Mouse (Mus musculus) hindbrain, postnatal 0 days (tissue): ENCODE measurements around the gene Nrip3. TPM values are rescaled to one million over a fixed set of nuclear protein-coding genes. Genes with fewer than 3 reads are reported as not detected.
A peak's percentile ranks its signal among the peaks of the same experiment; 100 is the strongest.

Experiments
- ATAC-seq: fragments of 200-750 bp; cut with Nextera tagmentation; 2 replicates; pipeline ENCODE4 v1.8.0; 2017; ENCODE audit warnings: mild to moderate bottlenecking, moderate TSS enrichment, moderate library complexity
- DNase-seq: peaks from one replicate; pipeline ENCODE4 v3.0.0-alpha.2; 2015; ENCODE audit warnings: low spot score
- H3K27ac ChIP-seq: fragments of 300-500 bp; sonication (generic); 2 replicates; pipeline ENCODE4 v1.5.1; 2014; ENCODE audit warnings: mild to moderate bottlenecking
- H3K27me3 ChIP-seq: fragments of 300-500 bp; sonication (generic); 2 replicates; pipeline ENCODE4 v1.6.1; 2014; ENCODE audit warnings: low read length, mixed read lengths; ENCODE audit not compliant: insufficient read depth
- H3K36me3 ChIP-seq: fragments of 300-500 bp; sonication (generic); 2 replicates; pipeline ENCODE4 v1.6.1; 2014; ENCODE audit warnings: low read length, mixed read lengths; ENCODE audit not compliant: insufficient read depth
- H3K4me1 ChIP-seq: fragments of 300-500 bp; sonication (generic); 2 replicates; pipeline ENCODE4 v1.6.1; 2014; ENCODE audit warnings: antibody characterized with exemption, low read length, mixed read lengths; ENCODE audit not compliant: insufficient read depth
- H3K4me2 ChIP-seq: fragments of 300-500 bp; sonication (generic); 2 replicates; pipeline ENCODE4 v1.6.1; 2014; ENCODE audit warnings: low read depth, mild to moderate bottlenecking, low read length, moderate library complexity, mixed read lengths
- H3K4me3 ChIP-seq: fragments of 300-500 bp; sonication (generic); 2 replicates; pipeline ENCODE4 v1.5.1; 2014; ENCODE audit warnings: low read length
- H3K9ac ChIP-seq: fragments of 300-500 bp; sonication (generic); replicated peaks from 2 replicates; pipeline ENCODE4 v1.6.1; 2014; ENCODE audit warnings: mild to moderate bottlenecking, low read length, moderate library complexity, mixed read lengths
- H3K9me3 ChIP-seq: fragments of 300-500 bp; sonication (generic); 2 replicates; pipeline ENCODE4 v1.6.1; 2016; ENCODE audit warnings: low read length, mixed read lengths
- CTCF ChIP-seq: IDR thresholded peaks from 2 replicates; pipeline ENCODE4 v1.5.1; 2016; ENCODE audit warnings: antibody characterized with exemption, control low read depth, low read depth
- WGBS: fragments of 180-500 bp; shearing (Covaris S2); extraction: QIAGEN DNeasy Blood & Tissue Kit; methylation state at CpG from one replicate; pipeline ENCODE4 v1.1.7; 2014; 5-methylcytosine and 5-hydroxymethylcytosine counted together
- polyA plus RNA-seq: library from polyadenylated mRNA; unstranded; fragments of >200 nt; fragmentation: Nextera tagmentation; extraction: Ambion mirVana; gene quantifications from 2 replicates; pipeline ENCODE4 v1.2.1, GENCODE M21; 2015
- total RNA-seq: library from RNA; depleted of rRNA; stranded (reverse); fragments of >200 nt; gene quantifications from 2 replicates; pipeline ENCODE4 v1.2.3, GENCODE M21; 2014

Nrip3 gene
- total and polyA plus RNA-seq, 2 experiments from 2014 or later: 24.4 TPM

DNA sequence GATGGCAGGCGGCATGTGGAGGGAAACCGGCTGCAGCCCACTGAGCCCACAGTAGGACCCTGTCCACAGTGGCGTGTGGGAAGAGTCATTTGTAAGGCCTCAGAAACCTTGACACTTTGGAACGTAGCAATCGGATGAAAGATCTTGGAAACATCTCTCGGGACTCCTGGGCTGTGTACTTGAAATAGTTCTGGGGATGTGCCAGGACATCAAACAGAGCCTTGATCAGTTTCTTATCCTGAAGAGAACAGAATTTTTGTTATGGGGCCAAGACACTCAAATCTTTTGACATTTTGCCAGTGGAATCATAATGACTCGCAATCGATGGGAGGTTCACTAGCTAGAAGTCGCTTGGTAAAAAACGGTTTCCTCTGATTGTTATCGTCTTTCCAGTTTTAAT is 17.3 kb upstream of the Nrip3 start:
- no peak overlapping the region for H3K9ac ChIP-seq
- 54% methylated on average over 11 of the region's 11 CpGs for WGBS
- no peak overlapping the region for H3K4me2 ChIP-seq
- H3K4me3 ChIP-seq: no peak overlapping the region
- H3K27me3 ChIP-seq: no peaks in the 10 kb centered on the region
- no peak overlapping the region for H3K27ac ChIP-seq
- peak; percentile 56 for DNase-seq
- ATAC-seq: no peak
- H3K4me1 ChIP-seq: no peaks in the 10 kb centered on the region
- no peaks in the 10 kb centered on the region for H3K9me3 ChIP-seq
- H3K36me3 ChIP-seq: no peaks in the 10 kb centered on the region
- no peak for TF ChIP-seq CTCF

- no peak for ATAC-seq
- no peaks in the 10 kb centered on the region for H3K9me3 ChIP-seq
- H3K4me2 ChIP-seq: no peak overlapping the region
- no peak for DNase-seq
- no peak overlapping the region for H3K4me3 ChIP-seq
- WGBS: 82% methylated on average over 5 of the region's 5 CpGs
- no peaks in the 10 kb centered on the region for H3K27me3 ChIP-seq
- no peaks in the 10 kb centered on the region for H3K36me3 ChIP-seq
- no peaks in the 10 kb centered on the region for H3K4me1 ChIP-seq
- H3K9ac ChIP-seq: no peak overlapping the region
- no peak overlapping the region for H3K27ac ChIP-seq
- TF ChIP-seq CTCF: no peak
Observed at GRCm38 (mm10) chr7:109795564-109795963, 13.7 kb upstream of the Nrip3 start.

DNA sequence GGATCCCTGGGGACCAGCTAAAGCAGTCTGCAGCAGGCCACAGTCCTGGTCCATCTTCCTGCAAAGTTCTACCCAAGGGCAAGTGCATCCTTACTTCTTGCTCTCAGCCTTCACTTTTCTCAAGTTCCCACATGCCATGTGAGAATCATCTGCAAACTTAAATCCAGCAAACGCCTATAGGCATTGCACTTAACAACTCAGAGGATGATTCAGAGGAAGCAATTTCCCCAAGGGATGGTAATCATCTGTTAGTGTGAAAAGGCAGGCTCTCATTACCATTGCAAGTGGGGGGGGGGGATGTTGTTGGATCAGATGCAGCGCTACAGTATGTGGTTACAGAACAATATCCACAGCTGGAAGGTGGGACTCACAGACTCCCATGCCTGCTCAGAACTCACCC is 12.7 kb upstream of the Nrip3 start:
- Histone ChIP-seq H3K9me3 (no peaks in the 10 kb centered on the region), H3K4me3 (no peak overlapping the region), H3K27ac (no peak overlapping the region), H3K36me3 (no peaks in the 10 kb centered on the region), H3K9ac (no peak overlapping the region), H3K4me2 (no peak overlapping the region), H3K27me3 (no peaks in the 10 kb centered on the region), H3K4me1 (no peaks in the 10 kb centered on the region)
- WGBS: 71% methylated on average over 2 of the region's 2 CpGs
- ATAC-seq (no peak), DNase-seq (no peak)
- TF ChIP-seq CTCF: no peak

DNA sequence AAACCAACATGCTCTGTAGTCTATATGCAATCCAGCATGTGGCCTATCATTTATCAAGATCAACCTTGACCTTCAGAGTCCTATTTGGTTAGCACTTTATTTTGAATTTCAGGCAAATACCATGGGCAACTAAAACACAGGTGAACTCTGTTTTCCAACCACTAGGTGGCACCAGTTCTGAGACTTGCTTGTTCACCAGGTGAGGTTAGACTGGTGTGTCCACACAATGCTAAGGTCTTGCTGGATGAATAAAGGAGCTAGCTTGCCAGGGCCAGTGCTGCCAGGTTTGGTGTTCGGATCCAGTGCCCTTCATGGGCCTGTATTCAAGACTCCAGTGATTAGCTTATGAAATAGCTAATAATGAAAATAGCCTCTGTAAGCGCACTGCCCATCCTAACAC is 10.9 kb upstream of the Nrip3 start:
- DNase-seq (peak; percentile 82), ATAC-seq (peak; percentile 51; the same call in 1 of the 2 replicates)
- Histone ChIP-seq H3K9me3 (no peaks in the 10 kb centered on the region), H3K4me1 (no peaks in the 10 kb centered on the region), H3K9ac (no peak overlapping the region), H3K27ac (no peak overlapping the region), H3K4me2 (no peak overlapping the region), H3K36me3 (no peaks in the 10 kb centered on the region), H3K27me3 (no peaks in the 10 kb centered on the region), H3K4me3 (no peak overlapping the region)
- TF ChIP-seq CTCF: peak; percentile 83
- 77% methylated on average over 2 of the region's 2 CpGs for WGBS

DNA sequence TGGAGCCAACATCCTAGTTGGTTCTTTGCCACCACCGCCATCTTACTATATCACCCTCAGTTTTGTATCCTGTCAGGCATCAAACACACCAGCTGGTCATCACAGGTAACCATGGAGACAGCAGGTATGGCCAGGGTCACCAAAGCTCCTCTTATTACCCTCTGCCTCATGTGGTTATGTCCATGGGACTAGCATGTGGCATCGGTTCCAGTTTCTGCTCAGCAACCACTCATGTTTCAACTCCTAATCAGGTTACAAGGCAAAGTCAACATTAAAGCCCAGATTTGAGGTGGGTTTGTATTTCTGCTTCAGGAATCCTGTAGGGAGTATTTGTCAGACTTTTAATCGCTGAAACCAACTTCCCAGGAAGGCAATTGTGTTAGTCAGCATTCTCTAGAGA is 9.0 kb upstream of the Nrip3 start:
- DNase-seq (no peak), ATAC-seq (no peak)
- H3K4me1 ChIP-seq: no peaks in the 10 kb centered on the region
- no peak for TF ChIP-seq CTCF
- H3K4me2 ChIP-seq: no peak overlapping the region
- no peak overlapping the region for H3K27ac ChIP-seq
- no peaks in the 10 kb centered on the region for H3K36me3 ChIP-seq
- H3K9ac ChIP-seq: no peak overlapping the region
- H3K9me3 ChIP-seq: no peaks in the 10 kb centered on the region
- WGBS: 70% methylated on average over 3 of the region's 3 CpGs
- H3K4me3 ChIP-seq: no peak overlapping the region
- no peaks in the 10 kb centered on the region for H3K27me3 ChIP-seq

- no peak for ATAC-seq
- Histone ChIP-seq H3K4me1 (no peaks in the 10 kb centered on the region), H3K9me3 (no peaks in the 10 kb centered on the region), H3K4me2 (no peak overlapping the region), H3K4me3 (no peak overlapping the region), H3K9ac (no peak overlapping the region), H3K27me3 (no peaks in the 10 kb centered on the region), H3K36me3 (no peaks in the 10 kb centered on the region), H3K27ac (no peak overlapping the region)
- TF ChIP-seq CTCF: no peak
- WGBS: 88% methylated on average over 2 of the region's 2 CpGs
- DNase-seq: no peak
Observed at GRCm38 (mm10) chr7:109787860-109788259, 6.0 kb upstream of the Nrip3 start.

- 26% methylated on average over 7 of the region's 7 CpGs for WGBS
- Histone ChIP-seq H3K4me1 (peaks cover 3% of the 10 kb centered on the region; the same call in 1 of the 2 replicates), H3K4me2 (no peak overlapping the region)
Observed at GRCm38 (mm10) chr7:109783281-109783680, 1.5 kb upstream of the Nrip3 start.

More at GRCm38 (mm10) chr7:109783281-109783680, 1.5 kb upstream of the Nrip3 start:
- Histone ChIP-seq H3K4me3 (no peak overlapping the region), H3K9ac (no peak overlapping the region), H3K27ac (no peak overlapping the region), H3K9me3 (no peaks in the 10 kb centered on the region), H3K36me3 (no peaks in the 10 kb centered on the region), H3K27me3 (peaks cover 3% of the 10 kb centered on the region; the same call in 1 of the 2 replicates)
- ATAC-seq (peak; percentile 57; the same call in 1 of the 2 replicates), DNase-seq (peak; percentile 62)
- no peak for TF ChIP-seq CTCF
